Comparison of ENCODE assay signal across 10 mouse cellular contexts in genomic region chr13:49479399-49479798, GRCm38 (mm10). TPM values are rescaled to one million over a fixed set of nuclear protein-coding genes. Genes with fewer than 3 reads are reported as not detected.
DNase-seq lines count a peak whose midpoint lies in the region; ATAC-seq lines count a peak whose summit lies in the region.
"Had no signal": no experiment of that assay in that cellular context is flagged by ENCODE, and none has a peak within 500 bp of the region (broad histone marks: within the 10 kb centered on the region; RNA-seq: fewer than 3 reads in every experiment).

No protein-coding gene starts in this region.

- H3K36me3 ChIP-seq in forebrain, embryonic 14.5 days (ENCODE audit: control insufficient read depth, insufficient read depth, low read length), result no peaks in the 10 kb centered on the region
- no peaks in the 10 kb centered on the region for H3K36me3 ChIP-seq in forebrain, embryonic 11.5 days (ENCODE audit: control insufficient read depth, insufficient read depth, low read length)
- no peaks in the 10 kb centered on the region for H3K36me3 ChIP-seq in heart, embryonic 13.5 days
- H3K36me3 ChIP-seq in neural tube, embryonic 15.5 days, result no peaks in the 10 kb centered on the region
- H3K36me3 ChIP-seq: liver, embryonic 13.5 days had no signal

- H3K27me3 ChIP-seq in forebrain, embryonic 14.5 days (replicated peaks; ENCODE audit: control insufficient read depth, insufficient read depth, low read length), result no peaks in the 10 kb centered on the region
- no peaks in the 10 kb centered on the region for H3K27me3 ChIP-seq in forebrain, embryonic 11.5 days (ENCODE audit: control insufficient read depth, insufficient read depth, low read length)
- H3K27me3 ChIP-seq in heart, embryonic 13.5 days (replicated peaks), result no peaks in the 10 kb centered on the region
- H3K27me3 ChIP-seq in neural tube, embryonic 15.5 days (replicated peaks), result no peaks in the 10 kb centered on the region
- H3K27me3 ChIP-seq: liver, embryonic 13.5 days had no signal

- ATAC-seq in forebrain, embryonic 14.5 days, result no peak
- no peak for ATAC-seq in forebrain, embryonic 11.5 days (replicated peaks; ENCODE audit: low FRiP score)
- ATAC-seq in heart, embryonic 13.5 days (ENCODE audit: extremely low read depth, insufficient number of reproducible peaks, low FRiP score, low TSS enrichment), result no peak
- no peak for ATAC-seq in megakaryocyte, adult 5-6 weeks (ENCODE audit: poor library complexity, severe bottlenecking)
- ATAC-seq in cerebellum, adult (ENCODE audit: insufficient number of reproducible peaks, low FRiP score, low TSS enrichment), result no peak
- no peak for ATAC-seq in neural tube, embryonic 15.5 days (ENCODE audit: low FRiP score)

- peak; percentile 5 for DNase-seq in forebrain, embryonic 14.5 days (ENCODE audit: low spot score)
- DNase-seq in forebrain, embryonic 11.5 days (ENCODE audit: low spot score), result no peak
- peak; percentile 68 for DNase-seq in lung, postnatal 14 days
- DNase-seq: embryo, embryonic 11 days; liver, embryonic 13.5 days had no signal

- 63% methylated on average over 4 of the region's 4 CpGs for WGBS in forebrain, embryonic 14.5 days
- 89% methylated on average over 4 of the region's 4 CpGs for WGBS in forebrain, embryonic 11.5 days
- 79% methylated on average over 4 of the region's 4 CpGs for WGBS in heart, embryonic 13.5 days
- 77% methylated on average over 4 of the region's 4 CpGs for WGBS in neural tube, embryonic 15.5 days

- H3K9ac ChIP-seq in forebrain, embryonic 14.5 days (ENCODE audit: low read length), result no peak overlapping the region
- no peak overlapping the region for H3K9ac ChIP-seq in forebrain, embryonic 11.5 days (ENCODE audit: low read length)
- no peak overlapping the region for H3K9ac ChIP-seq in heart, embryonic 13.5 days
- no peak overlapping the region for H3K9ac ChIP-seq in neural tube, embryonic 15.5 days (replicated peaks)
- H3K9ac ChIP-seq: liver, embryonic 13.5 days had no signal

- H3K9me3 ChIP-seq in forebrain, embryonic 14.5 days (replicated peaks; ENCODE audit: control insufficient read depth, low read length), result no peaks in the 10 kb centered on the region
- no peaks in the 10 kb centered on the region for H3K9me3 ChIP-seq in forebrain, embryonic 11.5 days (ENCODE audit: control insufficient read depth, low read length)
- H3K9me3 ChIP-seq in heart, embryonic 13.5 days, result no peaks in the 10 kb centered on the region
- no peaks in the 10 kb centered on the region for H3K9me3 ChIP-seq in neural tube, embryonic 15.5 days (replicated peaks)
- H3K9me3 ChIP-seq: liver, embryonic 13.5 days had no signal

- no peak overlapping the region for H3K4me2 ChIP-seq in forebrain, embryonic 14.5 days (ENCODE audit: low read length)
- H3K4me2 ChIP-seq in forebrain, embryonic 11.5 days (ENCODE audit: low read depth, low read length, severe bottlenecking), result no peak overlapping the region
- H3K4me2 ChIP-seq in heart, embryonic 13.5 days, result no peak overlapping the region
- H3K4me2 ChIP-seq in neural tube, embryonic 15.5 days, result no peak overlapping the region
- H3K4me2 ChIP-seq: liver, embryonic 13.5 days had no signal

- no peak overlapping the region for H3K4me3 ChIP-seq in forebrain, embryonic 14.5 days (ENCODE audit: low read depth, low read length)
- no peak overlapping the region for H3K4me3 ChIP-seq in forebrain, embryonic 11.5 days (ENCODE audit: low read depth, low read length)
- H3K4me3 ChIP-seq in brown adipose tissue, adult 24 weeks (ENCODE audit: insufficient read depth, low read depth, low read length), result no peak overlapping the region
- no peak overlapping the region for H3K4me3 ChIP-seq in heart, embryonic 13.5 days
- no peak overlapping the region for H3K4me3 ChIP-seq in neural tube, embryonic 15.5 days (replicated peaks)
- H3K4me3 ChIP-seq: liver, embryonic 13.5 days had no signal

- H3K27ac ChIP-seq in forebrain, embryonic 14.5 days (ENCODE audit: low read depth, low read length), result no peak overlapping the region
- no peak overlapping the region for H3K27ac ChIP-seq in forebrain, embryonic 11.5 days (ENCODE audit: low read depth, low read length)
- peak overlapping the region; percentile 73 for H3K27ac ChIP-seq in brown adipose tissue, adult 24 weeks (replicated peaks; ENCODE audit: low read depth, low read length)
- peak overlapping the region; percentile 56 for H3K27ac ChIP-seq in heart, embryonic 13.5 days (replicated peaks)
- no peak overlapping the region for H3K27ac ChIP-seq in neural tube, embryonic 15.5 days (replicated peaks)
- H3K27ac ChIP-seq: liver, embryonic 13.5 days had no signal

- no peaks in the 10 kb centered on the region for H3K4me1 ChIP-seq in forebrain, embryonic 14.5 days (ENCODE audit: control insufficient read depth, insufficient read depth, low read length)
- H3K4me1 ChIP-seq in forebrain, embryonic 11.5 days (replicated peaks; ENCODE audit: control insufficient read depth, insufficient read depth, low read length), result no peaks in the 10 kb centered on the region
- peaks cover 6% of the 10 kb centered on the region; the same call in 1 of the 2 replicates for H3K4me1 ChIP-seq in brown adipose tissue, adult 24 weeks (ENCODE audit: control insufficient read depth, insufficient read depth, insufficient read length, low read length)
- H3K4me1 ChIP-seq in heart, embryonic 13.5 days, result peaks cover 16% of the 10 kb centered on the region
- H3K4me1 ChIP-seq in neural tube, embryonic 15.5 days, result peaks cover 4% of the 10 kb centered on the region; the same call in 1 of the 2 replicates
- H3K4me1 ChIP-seq: liver, embryonic 13.5 days had no signal

RNA-seq across cellular contexts. Expression of gene Tes3-ps, which starts 13.7 kb away (rescaled TPM):
- polyA plus RNA-seq in forebrain, embryonic 14.5 days (2014; fragmentation: Nextera tagmentation; extraction: Ambion mirVana), result 0.44 and 0.59 TPM in 2 replicates
- 1.2 and 1.5 TPM in 2 replicates for polyA plus RNA-seq in forebrain, embryonic 11.5 days (2014; fragmentation: Nextera tagmentation; extraction: Ambion mirVana)
- 1.8 and 2.0 TPM in 2 replicates for polyA plus RNA-seq in brown adipose tissue, adult 24 weeks (2012; ENCODE audit: insufficient read depth, insufficient read length, missing spikeins)
- 0.72 and 1.1 TPM in 2 replicates for polyA plus RNA-seq in heart, embryonic 13.5 days (2015; fragmentation: Nextera tagmentation; extraction: Ambion mirVana)
- total RNA-seq in megakaryocyte, adult 5-6 weeks (2015), result 0.71 and 1.1 TPM in 2 replicates
- total RNA-seq in megakaryocyte, adult 5-6 weeks (2017), result 1.8 and 3.9 TPM in 2 replicates
- polyA plus RNA-seq in neural tube, embryonic 15.5 days (2015; fragmentation: Nextera tagmentation; extraction: Ambion mirVana), result 0.58 and 0.72 TPM in 2 replicates

RNA-seq across cellular contexts. Expression of gene Ecm2, which starts 25.2 kb away (rescaled TPM):
- 0.80 and 1.2 TPM in 2 replicates for polyA plus RNA-seq in forebrain, embryonic 14.5 days (2014; fragmentation: Nextera tagmentation; extraction: Ambion mirVana)
- polyA plus RNA-seq in forebrain, embryonic 11.5 days (2014; fragmentation: Nextera tagmentation; extraction: Ambion mirVana), result 0.76 and 0.80 TPM in 2 replicates
- polyA plus RNA-seq in brown adipose tissue, adult 24 weeks (2012; ENCODE audit: insufficient read depth, insufficient read length, missing spikeins), result 10.1 and 12.4 TPM in 2 replicates
- 2.7 and 3.2 TPM in 2 replicates for polyA plus RNA-seq in heart, embryonic 13.5 days (2015; fragmentation: Nextera tagmentation; extraction: Ambion mirVana)
- total RNA-seq in megakaryocyte, adult 5-6 weeks (2015), result not detected in 2 replicates
- total RNA-seq in megakaryocyte, adult 5-6 weeks (2017), result 0.07 TPM in 1 of 2 replicates, not detected in the other
- 1.9 and 2.2 TPM in 2 replicates for polyA plus RNA-seq in neural tube, embryonic 15.5 days (2015; fragmentation: Nextera tagmentation; extraction: Ambion mirVana)

RNA-seq across cellular contexts. Expression of gene Ippk, which starts 58.4 kb away (rescaled TPM):
- polyA plus RNA-seq in forebrain, embryonic 14.5 days (2014; fragmentation: Nextera tagmentation; extraction: Ambion mirVana), result 12.6 and 16.5 TPM in 2 replicates
- 16.6 and 16.9 TPM in 2 replicates for polyA plus RNA-seq in forebrain, embryonic 11.5 days (2014; fragmentation: Nextera tagmentation; extraction: Ambion mirVana)
- polyA plus RNA-seq in brown adipose tissue, adult 24 weeks (2012; ENCODE audit: insufficient read depth, insufficient read length, missing spikeins), result 4.4 and 5.9 TPM in 2 replicates
- polyA plus RNA-seq in heart, embryonic 13.5 days (2015; fragmentation: Nextera tagmentation; extraction: Ambion mirVana), result 11.5 and 12.5 TPM in 2 replicates
- 2.5 and 3.1 TPM in 2 replicates for total RNA-seq in megakaryocyte, adult 5-6 weeks (2015)
- total RNA-seq in megakaryocyte, adult 5-6 weeks (2017), result 5.9 and 7.4 TPM in 2 replicates
- polyA plus RNA-seq in neural tube, embryonic 15.5 days (2015; fragmentation: Nextera tagmentation; extraction: Ambion mirVana), result 13.1 and 13.6 TPM in 2 replicates

Comparison
In these comparisons a context has a peak if more than half of its experiments do, and no peak if none do; other contexts are left out.
1. H3K27ac ChIP-seq: peak in brown adipose tissue, adult 24 weeks (single experiment) and heart, embryonic 13.5 days (single experiment); none in forebrain, embryonic 14.5 days (single experiment), forebrain, embryonic 11.5 days (single experiment) and neural tube, embryonic 15.5 days (single experiment).